Mouse (Mus musculus) kidney, embryonic 14.5 days (tissue): ENCODE measurements around the gene Ppp2r5e. TPM values are rescaled to one million over a fixed set of nuclear protein-coding genes. Genes with fewer than 3 reads are reported as not detected.

Experiments
- ATAC-seq: fragments of 200-750 bp; cut with Nextera tagmentation; 2 replicates; pipeline ENCODE4 v1.8.0; 2017; ENCODE audit warnings: moderate number of reproducible peaks, mild to moderate bottlenecking, moderate TSS enrichment, moderate library complexity; ENCODE audit not compliant: low FRiP score, low TSS enrichment
- H3K27ac ChIP-seq: fragments of 300-500 bp; sonication (generic); 2 replicates; pipeline ENCODE4 v1.5.1; 2014; ENCODE audit warnings: low read depth, mild to moderate bottlenecking, low read length, moderate library complexity, mixed read lengths
- H3K27me3 ChIP-seq: fragments of 300-500 bp; sonication (generic); 2 replicates; pipeline ENCODE4 v1.6.1; 2014; ENCODE audit warnings: mild to moderate bottlenecking, low read length; ENCODE audit not compliant: control insufficient read depth, insufficient read depth
- H3K36me3 ChIP-seq: fragments of 300-500 bp; sonication (generic); 2 replicates; pipeline ENCODE4 v1.6.1; 2014; ENCODE audit warnings: low read length, mixed read lengths; ENCODE audit not compliant: control insufficient read depth, insufficient read depth
- H3K4me1 ChIP-seq: fragments of 300-500 bp; sonication (generic); 2 replicates; pipeline ENCODE4 v1.6.1; 2014; ENCODE audit warnings: low read length, mixed read lengths; ENCODE audit not compliant: control insufficient read depth, insufficient read depth
- H3K4me2 ChIP-seq: fragments of 300-500 bp; sonication (generic); replicated peaks from 2 replicates; pipeline ENCODE4 v1.6.1; 2014; ENCODE audit warnings: low read depth, mild to moderate bottlenecking, low read length
- H3K4me3 ChIP-seq: fragments of 300-500 bp; sonication (generic); 2 replicates; pipeline ENCODE4 v1.5.1; 2014; ENCODE audit warnings: mild to moderate bottlenecking, low read length
- H3K9ac ChIP-seq: fragments of 300-500 bp; sonication (generic); 2 replicates; pipeline ENCODE4 v1.6.1; 2014; ENCODE audit warnings: low read depth, mild to moderate bottlenecking, low read length, moderate library complexity
- H3K9me3 ChIP-seq: fragments of 300-500 bp; sonication (generic); 2 replicates; pipeline ENCODE4 v1.6.1; 2016; ENCODE audit warnings: low read length; ENCODE audit not compliant: control insufficient read depth
- WGBS: fragments of 180-500 bp; shearing (Covaris S2); extraction: QIAGEN DNeasy Blood & Tissue Kit; methylation state at CpG from one replicate; pipeline ENCODE4 v1.1.7; 2014; 5-methylcytosine and 5-hydroxymethylcytosine counted together
- polyA plus RNA-seq: library from polyadenylated mRNA; unstranded; fragments of >200 nt; fragmentation: Nextera tagmentation; extraction: Ambion mirVana; gene quantifications from 2 replicates; pipeline ENCODE4 v1.2.1, GENCODE M21; 2014

Ppp2r5e gene
- polyA plus RNA-seq, 1 experiment from 2014 or later: 18.4 TPM

DNA sequence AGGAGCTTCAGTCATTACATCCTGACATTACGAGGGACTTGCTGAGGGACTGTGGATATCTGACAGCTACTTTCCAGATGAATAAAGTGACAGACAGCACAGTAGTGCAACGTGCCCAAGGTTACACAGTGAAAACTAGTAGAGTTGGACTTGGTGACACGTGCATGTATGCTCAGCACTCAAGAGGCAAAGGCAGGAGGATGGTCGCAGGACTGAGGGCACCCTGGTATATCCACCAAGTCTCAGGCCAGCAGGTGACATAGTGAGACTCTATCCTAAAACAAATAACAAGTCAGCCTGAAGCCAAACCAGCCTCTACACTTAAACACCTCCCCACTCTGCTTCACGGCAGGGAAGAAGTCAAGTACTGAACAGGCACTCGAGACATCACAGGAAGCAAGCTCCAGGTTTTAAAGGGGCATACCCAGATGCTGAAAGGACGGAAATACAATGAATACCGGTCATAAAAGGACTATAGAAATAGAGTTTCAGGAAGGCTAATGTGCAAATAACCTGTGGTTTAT, 116.6 kb downstream of the Ppp2r5e start:
- H3K27me3 ChIP-seq: no peaks in the 10 kb centered on the region
- no peak overlapping the region for H3K4me2 ChIP-seq
- H3K4me3 ChIP-seq: no peak overlapping the region
- H3K9ac ChIP-seq: no peak overlapping the region
- no peaks in the 10 kb centered on the region for H3K4me1 ChIP-seq
- no peaks in the 10 kb centered on the region for H3K9me3 ChIP-seq
- ATAC-seq: no peak
- no peak overlapping the region for H3K27ac ChIP-seq
- no peaks in the 10 kb centered on the region; the same call in 1 of the 2 replicates for H3K36me3 ChIP-seq
- 83% methylated on average over 8 of the region's 8 CpGs for WGBS

GRCm38 (mm10) chr12:75478596-75478995, 117.4 kb downstream of the Ppp2r5e start:
- no peak overlapping the region for H3K9ac ChIP-seq

GRCm38 (mm10) chr12:75478117-75478516, 117.9 kb downstream of the Ppp2r5e start:
- H3K4me3 ChIP-seq: no peak overlapping the region
- H3K9me3 ChIP-seq: no peaks in the 10 kb centered on the region
- 90% methylated on average over 4 of the region's 4 CpGs for WGBS
- no peaks in the 10 kb centered on the region for H3K36me3 ChIP-seq
- no peaks in the 10 kb centered on the region for H3K27me3 ChIP-seq
- no peak overlapping the region for H3K9ac ChIP-seq
- no peak for ATAC-seq
- H3K4me2 ChIP-seq: no peak overlapping the region
- no peak overlapping the region for H3K27ac ChIP-seq
- H3K4me1 ChIP-seq: no peaks in the 10 kb centered on the region

More at GRCm38 (mm10) chr12:75478596-75478995, 117.4 kb downstream of the Ppp2r5e start:
- H3K4me2 ChIP-seq: no peak overlapping the region
- H3K27me3 ChIP-seq: no peaks in the 10 kb centered on the region
- 86% methylated on average over 3 of the region's 3 CpGs for WGBS
- H3K4me1 ChIP-seq: no peaks in the 10 kb centered on the region
- no peak overlapping the region for H3K27ac ChIP-seq
- H3K36me3 ChIP-seq: no peaks in the 10 kb centered on the region
- H3K9me3 ChIP-seq: no peaks in the 10 kb centered on the region
- no peak for ATAC-seq
- no peak overlapping the region for H3K4me3 ChIP-seq

DNA sequence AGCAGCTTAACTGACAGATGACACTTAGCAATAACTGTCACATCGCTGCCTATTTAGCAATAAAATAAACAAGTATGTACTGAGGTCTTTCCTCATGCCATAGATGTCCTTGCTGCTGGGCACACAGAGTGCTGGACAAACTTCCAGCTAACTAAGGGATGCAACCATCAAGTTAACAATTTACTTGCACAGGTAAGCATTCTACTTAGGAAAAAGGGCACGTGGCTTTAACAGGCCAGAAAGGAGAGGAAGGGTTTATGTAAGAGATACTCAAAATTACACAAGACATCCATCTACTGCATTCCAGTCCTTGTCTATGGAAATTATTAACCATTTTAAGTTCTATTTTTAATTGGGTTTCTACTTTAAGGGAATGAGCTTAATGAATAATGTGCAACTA, 123.0 kb downstream of the Ppp2r5e start:
- no peak overlapping the region for H3K27ac ChIP-seq
- H3K27me3 ChIP-seq: no peaks in the 10 kb centered on the region
- no peaks in the 10 kb centered on the region; the same call in 1 of the 2 replicates for H3K36me3 ChIP-seq
- ATAC-seq: no peak
- WGBS: 88% methylated on average over 2 of the region's 2 CpGs
- H3K4me3 ChIP-seq: no peak overlapping the region
- H3K4me2 ChIP-seq: no peak overlapping the region
- no peaks in the 10 kb centered on the region for H3K9me3 ChIP-seq
- H3K9ac ChIP-seq: no peak overlapping the region
- no peaks in the 10 kb centered on the region for H3K4me1 ChIP-seq

DNA sequence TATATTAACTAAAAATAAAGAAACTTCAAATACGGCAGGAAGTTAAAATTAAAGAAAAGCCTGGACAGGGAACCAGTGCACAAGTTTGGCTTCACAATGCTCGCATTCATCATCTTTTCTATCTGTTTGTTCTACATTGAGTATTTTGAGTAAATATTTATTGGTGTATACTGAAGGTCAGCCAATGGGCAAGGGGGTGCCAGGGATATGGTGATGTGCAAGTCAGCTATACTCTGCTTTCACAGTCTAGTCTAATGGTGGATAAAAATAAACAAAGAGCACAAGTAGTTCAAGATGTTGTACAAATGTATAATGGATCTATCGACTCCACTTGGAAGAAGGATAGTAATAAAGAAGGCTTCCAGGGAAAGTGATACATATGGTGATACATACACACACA, 123.9 kb downstream of the Ppp2r5e start:
- no peak overlapping the region for H3K27ac ChIP-seq
- no peak overlapping the region for H3K4me3 ChIP-seq
- H3K36me3 ChIP-seq: no peaks in the 10 kb centered on the region; the same call in 1 of the 2 replicates
- H3K4me2 ChIP-seq: no peak overlapping the region
- H3K9ac ChIP-seq: no peak overlapping the region
- ATAC-seq: no peak
- no peaks in the 10 kb centered on the region for H3K27me3 ChIP-seq
- 93% methylated on average over 3 of the region's 3 CpGs for WGBS
- no peaks in the 10 kb centered on the region for H3K9me3 ChIP-seq
- no peaks in the 10 kb centered on the region for H3K4me1 ChIP-seq

- peaks cover 25% of the 10 kb centered on the region; the same call in 1 of the 2 replicates for H3K36me3 ChIP-seq
- 95% methylated on average over 6 of the region's 6 CpGs for WGBS
- no peaks in the 10 kb centered on the region for H3K27me3 ChIP-seq
- no peaks in the 10 kb centered on the region for H3K9me3 ChIP-seq
- no peaks in the 10 kb centered on the region for H3K4me1 ChIP-seq
- ATAC-seq: no peak
- H3K27ac ChIP-seq: no peak overlapping the region
- no peak overlapping the region for H3K9ac ChIP-seq
- H3K4me3 ChIP-seq: no peak overlapping the region
- no peak overlapping the region for H3K4me2 ChIP-seq
Observed at GRCm38 (mm10) chr12:75467814-75468213, 128.2 kb downstream of the Ppp2r5e start.

- H3K36me3 ChIP-seq: peaks cover 30% of the 10 kb centered on the region
- WGBS: 79% methylated on average over 5 of the region's 5 CpGs
- ATAC-seq: no peak
Observed at GRCm38 (mm10) chr12:75467127-75467526, 128.9 kb downstream of the Ppp2r5e start.

GRCm38 (mm10) chr12:75466206-75466605, 129.8 kb downstream of the Ppp2r5e start:
- ATAC-seq: no peak
- Histone ChIP-seq H3K36me3 (peaks cover 37% of the 10 kb centered on the region), H3K4me1 (no peaks in the 10 kb centered on the region), H3K4me3 (no peak overlapping the region), H3K9ac (no peak overlapping the region), H3K4me2 (no peak overlapping the region), H3K27me3 (no peaks in the 10 kb centered on the region), H3K27ac (no peak overlapping the region), H3K9me3 (no peaks in the 10 kb centered on the region)
- 93% methylated on average over 7 of the region's 7 CpGs for WGBS

More at GRCm38 (mm10) chr12:75467127-75467526, 128.9 kb downstream of the Ppp2r5e start:
- H3K4me2 ChIP-seq: no peak overlapping the region
- H3K27ac ChIP-seq: no peak overlapping the region
- no peak overlapping the region for H3K9ac ChIP-seq
- no peaks in the 10 kb centered on the region for H3K27me3 ChIP-seq
- no peaks in the 10 kb centered on the region for H3K9me3 ChIP-seq
- no peaks in the 10 kb centered on the region for H3K4me1 ChIP-seq
- no peak overlapping the region for H3K4me3 ChIP-seq

GRCm38 (mm10) chr12:75464016-75464769, 131.9 kb downstream of the Ppp2r5e start:
- no peak overlapping the region for H3K9ac ChIP-seq
- H3K27me3 ChIP-seq: no peaks in the 10 kb centered on the region
- H3K36me3 ChIP-seq: peaks cover 49% of the 10 kb centered on the region
- no peaks in the 10 kb centered on the region for H3K4me1 ChIP-seq
- H3K4me2 ChIP-seq: no peak overlapping the region
- no peak overlapping the region for H3K27ac ChIP-seq
- WGBS: 85% methylated on average over 9 of the region's 9 CpGs
- no peaks in the 10 kb centered on the region for H3K9me3 ChIP-seq
- no peak for ATAC-seq
- H3K4me3 ChIP-seq: no peak overlapping the region
